Mouse (Mus musculus) adrenal gland, adult (tissue): ENCODE results near the gene Smg6.
A peak's percentile ranks its signal among the peaks of the same experiment; 100 is the strongest.

Experiments used
- DNase-seq, 2 experiments: peaks; one replicate each; pipeline ENCODE4 v3.0.0; 2022 to 2023; ENCODE audit warnings: low spot score in 1 of 2; ENCODE audit not compliant: inconsistent age in 2 of 2

Smg6 gene

DNA sequence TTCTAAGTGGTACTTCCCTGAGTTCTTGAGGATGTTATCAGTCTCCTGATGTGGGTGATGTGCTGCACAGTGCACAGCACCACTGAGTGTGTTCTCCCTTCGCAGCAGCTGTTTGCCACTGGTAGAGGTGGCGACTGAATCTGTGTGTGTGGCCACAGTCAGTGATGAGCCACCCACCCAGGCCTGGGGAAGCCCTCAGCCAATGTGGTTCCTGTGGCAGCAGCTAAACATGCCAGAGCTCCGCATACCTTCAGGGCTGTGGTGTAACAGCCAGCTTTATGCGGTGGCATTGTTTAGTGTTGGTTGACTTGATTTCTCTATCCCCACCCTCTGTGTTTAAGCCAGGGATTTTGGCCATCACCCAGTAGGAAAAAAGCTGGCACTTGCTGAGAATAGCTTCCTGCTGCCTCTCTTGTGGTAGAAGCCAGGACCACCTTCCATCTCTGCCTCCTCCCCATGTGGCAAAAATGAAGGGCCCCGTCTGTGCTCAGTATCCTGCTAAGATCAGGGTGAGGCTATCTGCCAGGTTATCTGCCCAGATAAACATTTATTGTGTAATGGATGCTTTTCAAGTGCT, 177.2 kb downstream of the Smg6 start:
- DNase-seq: no peak

DNA sequence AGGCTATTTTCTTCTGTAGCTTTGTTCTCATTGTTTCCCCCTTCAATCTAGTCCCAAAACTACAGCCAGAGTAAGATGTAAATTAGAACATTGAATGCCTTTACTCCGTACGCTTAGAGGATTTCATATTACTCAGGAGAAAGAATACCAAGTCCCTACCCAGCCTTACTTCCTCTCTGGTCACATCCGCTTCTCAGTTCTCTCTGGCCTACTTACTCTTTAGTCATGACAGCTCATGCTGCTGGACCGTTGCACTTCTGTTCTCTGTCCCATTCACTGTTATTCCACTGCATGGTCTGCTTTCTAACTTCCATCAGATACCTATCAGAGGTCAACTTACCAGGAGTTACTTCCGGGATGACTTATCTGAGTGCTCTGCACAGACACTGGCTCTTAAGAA, 181.0 kb downstream of the Smg6 start:
- DNase-seq: peak in 1 of 2 experiments; percentile 42

GRCm38 (mm10) chr11:75108909-75109308, 183.3 kb downstream of the Smg6 start:
- peak; percentile 23 to 58 for DNase-seq

- DNase-seq: no peak
Measured at GRCm38 (mm10) chr11:75116379-75116778, 190.8 kb downstream of the Smg6 start.

DNA sequence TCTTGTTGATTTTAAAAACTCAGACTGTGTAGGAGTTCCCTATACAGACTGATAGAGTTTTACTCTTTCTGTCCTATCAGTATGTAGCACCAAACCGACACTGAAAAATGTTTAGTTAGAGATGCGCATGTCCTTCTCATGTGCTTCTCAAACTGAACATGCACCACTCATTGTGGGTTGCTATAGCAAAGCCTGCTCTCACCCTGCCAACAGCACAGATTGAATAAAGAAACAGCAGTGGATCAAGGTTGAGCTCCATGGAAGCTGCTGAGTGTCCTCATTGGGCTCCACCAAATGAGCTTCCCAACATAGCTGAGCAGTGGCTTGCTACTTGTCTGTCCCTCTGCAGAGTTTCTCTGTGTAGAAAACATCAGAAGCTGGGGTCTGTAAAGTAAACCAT, 192.5 kb downstream of the Smg6 start:
- no peak for DNase-seq

DNA sequence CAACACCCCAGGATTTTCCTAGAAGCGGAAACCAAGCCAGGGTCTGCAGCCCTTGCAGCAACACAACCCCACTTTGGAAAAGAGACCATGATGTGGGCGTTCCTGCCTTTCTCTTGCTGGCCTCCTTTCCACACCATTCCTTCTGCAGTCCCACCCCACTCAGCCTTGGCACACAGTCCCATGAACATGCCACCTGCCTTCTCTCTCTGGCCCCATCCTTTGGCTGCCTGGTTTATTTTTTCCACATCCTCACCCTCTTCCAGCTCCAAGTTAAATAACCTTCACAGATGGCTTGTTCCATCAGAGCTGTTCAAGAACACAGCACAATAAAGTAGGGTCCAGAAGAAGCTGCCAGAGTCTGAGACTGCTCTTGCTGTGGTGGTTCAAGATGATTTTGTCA, 193.7 kb downstream of the Smg6 start:
- no peak for DNase-seq

- DNase-seq: no peak
Measured at GRCm38 (mm10) chr11:75119841-75120240, 194.2 kb downstream of the Smg6 start.

DNA sequence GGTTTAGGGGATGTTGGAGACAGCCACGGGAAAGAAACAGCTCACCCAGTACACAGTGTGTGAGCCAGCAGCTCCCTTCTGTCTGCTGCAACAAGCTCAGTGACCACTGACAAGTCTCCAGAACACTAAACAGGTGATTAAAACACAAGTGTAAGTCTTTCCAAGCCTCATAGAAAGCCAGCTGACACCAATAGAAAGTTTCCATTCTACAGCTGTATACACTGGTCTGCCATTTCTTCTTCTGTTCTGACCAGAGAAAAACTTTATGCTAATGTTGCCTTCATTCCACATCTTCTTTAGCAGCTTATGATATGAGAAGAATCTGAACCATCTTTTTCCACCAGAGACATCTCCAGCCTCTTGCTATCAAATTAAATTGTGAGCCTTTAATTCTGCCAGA, 195.7 kb downstream of the Smg6 start:
- no peak for DNase-seq

DNA sequence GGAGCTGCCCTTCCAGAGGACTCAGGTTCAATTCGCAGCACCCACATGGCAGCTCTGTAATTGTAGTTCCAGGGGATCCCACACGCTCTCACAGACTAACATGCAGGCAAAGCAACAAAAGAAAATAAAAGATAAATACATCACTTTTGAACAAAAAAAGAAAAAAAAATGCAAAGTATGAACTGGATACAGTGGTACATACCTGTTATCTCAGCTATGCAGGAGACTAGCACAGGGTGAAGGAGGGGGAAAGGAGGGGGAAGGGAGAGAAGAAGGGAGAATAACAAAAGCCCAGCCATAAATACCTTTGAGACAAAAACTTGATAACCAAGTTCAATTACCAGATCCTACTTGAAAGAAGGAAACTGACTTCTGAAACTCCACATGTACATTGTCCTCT, 198.8 kb downstream of the Smg6 start:
- no peak for DNase-seq

- DNase-seq: no peak
Measured at GRCm38 (mm10) chr11:75126384-75126783, 200.8 kb downstream of the Smg6 start.

DNA sequence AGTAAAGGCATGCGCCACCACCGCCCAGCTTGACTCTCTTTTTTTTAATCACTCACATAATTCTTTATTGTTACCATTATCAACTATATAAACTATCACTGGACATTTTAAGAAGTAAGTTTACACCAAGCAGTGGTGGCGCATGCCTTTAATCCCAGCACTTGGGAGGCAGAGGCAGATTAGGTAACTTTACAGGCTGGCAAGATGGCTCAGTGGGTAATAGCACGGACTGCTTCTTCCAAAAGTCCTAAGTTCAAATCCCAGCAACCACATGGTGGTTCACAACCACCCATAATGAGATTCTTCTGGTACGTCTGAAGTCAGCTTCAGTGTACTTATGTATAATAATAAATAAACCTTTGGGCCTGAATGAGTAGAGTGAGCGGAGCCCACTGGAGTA, 203.9 kb downstream of the Smg6 start:
- no peak for DNase-seq

DNA sequence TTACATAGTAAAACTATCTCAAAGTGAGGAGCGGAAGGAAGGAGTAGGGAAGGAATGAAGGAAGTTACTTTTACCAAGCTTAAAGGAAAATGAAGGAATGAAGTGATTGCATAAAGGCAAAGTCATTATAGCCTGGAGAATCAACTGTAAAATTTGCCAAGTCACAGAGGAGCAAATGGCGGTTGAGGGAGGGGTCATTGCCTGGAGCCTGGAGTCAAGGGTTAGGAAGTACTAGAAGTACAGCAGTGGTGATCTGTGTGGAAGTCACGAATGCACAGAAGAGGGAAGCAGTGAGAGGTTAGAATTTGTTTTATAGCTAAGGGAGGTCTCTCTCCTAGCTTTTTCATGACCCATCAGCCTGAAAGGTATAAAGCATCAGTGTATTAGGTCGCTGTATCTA, 205.7 kb downstream of the Smg6 start:
- DNase-seq: no peak

DNA sequence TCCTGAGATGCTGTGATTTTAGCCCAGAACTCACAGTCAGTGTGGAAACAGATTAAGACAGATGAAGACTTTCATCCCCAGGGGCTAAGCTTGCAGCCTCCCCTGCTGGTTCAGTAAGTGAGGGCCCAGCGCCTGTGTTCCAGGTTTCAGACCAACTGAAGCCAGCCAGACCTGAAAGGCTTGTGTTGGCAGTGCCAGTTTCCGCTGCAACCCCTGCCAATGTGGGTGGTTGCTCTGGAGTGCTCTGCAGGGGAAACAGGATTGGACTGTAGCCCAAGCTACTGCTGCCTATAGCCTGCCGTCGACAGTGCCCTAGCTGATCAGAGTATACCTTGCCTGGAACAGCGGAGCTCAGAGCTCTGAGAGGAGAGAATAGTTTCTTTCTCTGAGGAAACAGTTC, 206.7 kb downstream of the Smg6 start:
- peak; percentile 18 to 67 for DNase-seq

- DNase-seq: no peak
Measured at GRCm38 (mm10) chr11:75133391-75133790, 207.8 kb downstream of the Smg6 start.

GRCm38 (mm10) chr11:75133951-75134350, 208.3 kb downstream of the Smg6 start:
- peak; percentile 42 to 60 for DNase-seq

DNA sequence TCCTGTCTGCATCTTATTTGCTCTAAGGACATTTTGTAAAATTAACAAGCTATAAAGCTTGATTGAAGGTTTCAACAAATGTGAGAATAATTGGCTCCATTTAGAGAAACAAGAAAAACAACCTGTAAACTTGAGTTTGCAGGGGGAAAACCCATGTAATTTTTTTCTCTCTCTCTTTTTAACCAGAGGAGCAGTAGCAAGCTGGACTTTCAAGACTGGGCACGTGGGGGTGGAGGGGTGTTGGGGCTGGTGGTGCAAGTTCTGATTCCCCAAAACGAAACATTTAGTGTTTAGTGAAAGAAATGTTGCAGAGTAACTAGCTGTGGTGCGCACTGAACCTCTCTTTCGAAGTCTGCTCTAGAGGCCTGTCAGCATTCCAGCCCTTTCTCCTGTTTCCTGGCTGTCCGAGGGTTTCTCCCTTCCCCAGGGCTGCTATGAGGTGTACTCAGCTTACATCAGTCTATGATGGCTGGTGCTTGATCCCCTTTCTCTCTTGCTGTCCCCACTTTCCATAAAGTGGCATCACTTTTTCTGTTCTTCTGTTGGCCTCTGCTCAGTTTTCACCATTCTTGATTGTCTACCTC, 209.0 kb downstream of the Smg6 start:
- DNase-seq: peak in 1 of 2 experiments; percentile 7

DNA sequence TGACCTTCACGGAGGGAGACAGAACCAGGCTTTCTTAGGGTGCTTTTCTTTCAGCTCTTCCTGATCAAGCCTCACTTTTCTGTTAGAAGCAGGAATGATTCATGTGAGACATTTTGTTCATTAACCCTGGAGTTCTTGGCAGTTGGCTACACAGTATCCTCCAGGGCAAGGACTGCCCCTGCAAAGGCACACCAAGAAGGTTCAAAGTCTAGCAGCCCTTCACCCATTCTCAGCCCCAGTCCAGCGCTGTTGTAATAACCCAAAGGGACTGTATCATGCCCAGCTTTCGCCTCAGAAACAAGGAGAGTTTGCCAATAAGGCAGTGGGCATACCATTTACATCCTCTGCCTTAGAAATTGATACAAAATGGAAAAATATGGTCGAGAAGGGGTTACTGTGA, 209.7 kb downstream of the Smg6 start:
- DNase-seq: peak; percentile 7 to 59

- DNase-seq: peak; percentile 65 to 83
Measured at GRCm38 (mm10) chr11:75136666-75137398, 211.2 kb downstream of the Smg6 start.

- peak; percentile 57 to 85 for DNase-seq
Measured at GRCm38 (mm10) chr11:75139122-75139963, 213.7 kb downstream of the Smg6 start.

DNA sequence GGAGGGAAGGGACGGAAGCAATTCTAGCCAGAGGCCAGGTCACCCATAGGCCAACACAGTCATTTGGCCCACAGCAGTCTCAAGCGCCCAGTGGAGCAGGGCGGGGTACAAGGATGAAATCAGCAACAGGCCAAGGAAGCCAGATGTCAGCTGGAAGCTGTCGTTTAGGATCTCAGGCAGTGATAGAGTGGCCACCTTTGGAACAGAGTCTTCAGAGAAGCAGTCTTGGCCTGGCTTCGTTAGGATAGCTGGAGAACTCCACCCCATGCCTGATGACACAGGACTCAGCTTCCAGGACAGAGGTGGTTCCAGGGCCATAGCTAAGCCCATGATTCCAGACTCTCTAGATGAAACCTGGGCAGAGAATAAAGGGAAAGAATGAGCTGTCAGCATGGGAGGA, 214.8 kb downstream of the Smg6 start:
- peak; percentile 23 to 56 for DNase-seq

DNA sequence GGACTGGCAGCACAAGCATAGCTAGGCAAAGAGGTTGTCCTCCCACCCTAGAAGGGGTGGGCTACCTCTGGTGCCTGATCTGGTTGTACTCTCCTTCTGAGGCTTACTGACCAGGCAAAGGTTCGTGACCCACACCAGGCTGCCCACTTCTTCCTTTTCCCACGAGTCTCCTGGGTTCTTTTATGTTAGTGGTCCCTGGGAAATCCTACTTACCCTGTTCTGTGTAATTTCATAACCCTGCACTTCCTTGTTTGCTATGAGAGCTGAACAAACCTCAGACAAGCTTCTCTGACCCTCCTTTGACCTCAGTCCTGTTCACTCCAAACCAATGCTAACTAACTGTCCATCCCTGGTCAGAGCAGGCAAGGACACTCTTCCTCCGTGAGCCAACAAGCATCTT, 215.4 kb downstream of the Smg6 start:
- DNase-seq: no peak

GRCm38 (mm10) chr11:75141913-75142312, 216.3 kb downstream of the Smg6 start:
- DNase-seq: no peak
